Mouse (Mus musculus) B cell, adult 2 months (primary cell): ENCODE results near the gene Plpp6.
"Not testable (repeated sequence)": the region's sequence is repeated elsewhere in the genome, so short reads cannot be mapped to it uniquely, and the experiment has no call there.

Experiments used
- DNase-seq, 2 experiments: peaks; one replicate each; pipeline ENCODE4 v3.0.0; 2022

Gene Plpp6

DNA sequence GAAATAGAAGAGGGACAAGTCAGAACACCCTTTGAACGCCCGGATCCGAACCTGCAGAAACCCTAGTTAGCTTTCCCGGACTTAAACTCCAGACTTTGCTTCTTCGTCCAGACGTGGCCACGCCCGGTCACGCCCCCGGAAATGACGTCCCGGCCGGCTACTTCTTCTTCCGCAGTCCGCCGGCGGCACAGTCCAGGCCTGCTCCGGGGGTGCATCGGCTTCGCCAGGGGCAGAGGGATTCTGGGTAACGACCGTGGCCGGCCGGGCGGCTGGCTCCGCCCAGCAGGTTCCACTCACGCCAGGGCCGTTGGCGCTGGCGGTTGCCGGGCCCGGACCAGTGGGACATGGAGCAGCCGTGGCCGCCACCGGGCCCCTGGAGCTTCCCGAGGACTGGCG lies 26.4 kb downstream of the Plpp6 start, which contains the start of gene Cdc37l1:
Gene Cdc37l1 (plus strand): TSS at position 159 of the 396 bp plus-strand sequence.
- peak; percentile 99 for DNase-seq

DNA sequence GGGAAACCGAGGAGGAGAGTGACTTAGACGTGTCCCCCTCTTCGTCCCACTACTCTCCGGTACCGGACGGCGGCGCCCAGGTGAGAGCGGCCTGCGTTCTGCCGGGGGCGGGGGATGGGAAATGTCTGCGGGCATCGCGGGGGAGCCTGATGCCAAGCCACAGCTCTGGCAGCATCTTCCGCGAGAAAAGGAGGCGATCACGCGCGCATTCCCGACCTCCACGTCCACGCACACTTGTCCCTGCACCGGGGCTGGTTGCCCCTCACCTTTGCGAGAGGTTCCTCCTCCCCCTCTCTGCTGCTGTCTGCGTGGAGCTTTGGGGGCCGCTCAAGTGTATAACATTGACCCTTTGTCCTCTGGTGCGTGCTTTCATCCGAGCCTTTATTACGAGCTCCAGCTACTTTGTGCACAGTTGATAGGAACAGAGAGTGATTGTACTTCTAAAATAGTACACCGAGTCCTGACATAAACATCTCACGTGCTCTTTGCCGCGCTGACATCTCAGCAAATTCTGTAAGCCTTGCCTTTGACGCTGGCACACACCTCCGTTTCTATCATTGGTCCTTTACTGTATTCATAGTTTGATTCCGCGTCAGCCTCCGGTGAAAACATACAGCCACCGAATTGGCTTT lies 27.0 kb downstream of the Plpp6 start:
- no peak for DNase-seq

DNA sequence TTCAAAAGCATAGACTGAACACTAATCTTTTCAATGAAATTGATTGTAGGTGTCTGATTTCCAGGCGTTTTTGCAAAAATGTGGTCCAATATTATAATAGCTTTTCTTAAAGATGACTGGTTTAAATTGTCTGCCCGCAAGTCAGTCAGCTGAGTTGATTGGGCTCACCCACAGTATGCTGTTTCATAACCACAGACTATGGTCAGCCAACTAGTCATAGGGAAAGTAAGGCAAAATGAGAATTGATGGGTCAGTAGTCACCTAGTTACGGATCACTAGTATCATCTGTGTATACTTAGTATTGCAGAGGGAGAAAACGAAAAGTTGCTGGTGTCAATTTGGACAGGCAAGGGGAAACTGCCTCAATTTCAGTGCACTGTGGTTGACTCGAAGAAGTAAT lies 27.6 kb downstream of the Plpp6 start:
- DNase-seq = no peak

DNA sequence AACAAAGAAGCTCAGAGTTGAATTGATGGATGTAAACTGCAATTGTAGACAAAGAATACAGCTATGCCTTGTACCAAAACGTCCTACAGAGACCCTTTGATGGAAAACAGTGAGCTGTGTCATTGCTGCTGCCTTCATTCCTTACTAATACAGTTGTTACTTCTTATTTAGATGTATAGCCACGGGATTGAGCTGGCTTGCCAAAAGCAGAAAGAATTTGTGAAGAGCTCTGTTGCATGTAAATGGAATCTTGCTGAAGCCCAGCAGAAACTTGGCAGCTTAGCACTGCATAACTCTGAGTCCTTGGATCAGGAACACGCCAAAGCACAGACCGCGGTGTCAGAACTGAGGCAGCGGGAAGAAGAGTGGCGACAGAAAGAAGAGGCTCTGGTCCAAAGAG lies 31.1 kb downstream of the Plpp6 start:
- no peak for DNase-seq

DNA sequence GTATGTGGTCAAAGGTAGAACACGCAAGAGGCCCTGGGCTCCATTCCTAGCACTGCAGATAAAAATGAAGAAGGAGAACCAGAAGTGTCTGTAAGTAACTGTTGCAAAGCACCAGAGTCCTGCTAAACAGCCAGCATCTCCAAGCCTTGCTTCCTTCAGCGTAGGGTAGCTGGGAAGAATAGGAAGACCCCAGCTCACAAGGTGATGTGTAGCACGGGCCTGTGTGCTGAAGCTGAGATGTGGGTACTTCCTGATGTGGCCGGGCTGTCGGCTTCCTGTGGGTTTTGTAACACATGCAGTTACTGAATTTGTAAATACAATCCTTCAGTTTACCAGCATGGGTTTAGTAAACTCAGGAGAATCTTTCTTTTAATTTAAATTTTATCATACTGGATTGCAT lies 31.6 kb downstream of the Plpp6 start:
- no peak for DNase-seq

DNA sequence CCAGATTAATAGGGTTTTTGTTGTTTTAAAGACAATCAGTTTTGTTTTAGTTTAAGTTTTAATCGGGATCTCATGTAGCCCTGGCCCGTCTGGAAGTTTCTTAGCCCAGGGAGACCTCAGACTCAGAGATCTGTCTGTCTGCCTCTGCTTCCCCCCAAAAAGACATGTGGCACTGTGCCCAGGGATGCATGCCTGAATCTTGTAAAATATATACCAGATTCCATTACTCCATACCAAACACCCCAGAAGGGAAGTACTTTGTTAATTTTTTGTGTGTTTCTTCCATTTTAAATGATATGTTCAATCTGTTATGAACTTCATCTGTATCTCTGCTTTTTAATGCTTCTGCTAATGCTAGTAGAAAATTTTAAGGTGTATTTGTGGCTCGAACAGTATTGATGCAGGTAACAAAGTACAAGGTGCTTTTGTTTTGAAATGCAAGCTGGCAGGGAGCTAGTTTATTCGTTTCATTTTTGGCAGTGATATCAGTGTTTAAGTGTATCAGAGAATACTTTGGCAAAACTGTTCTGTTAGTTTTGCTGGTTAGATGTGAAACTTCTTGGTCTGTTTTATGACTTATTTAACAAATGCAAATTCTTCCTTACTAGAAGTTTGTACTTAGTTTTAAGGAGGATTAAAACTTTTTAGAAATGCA lies 34.4 kb downstream of the Plpp6 start:
- DNase-seq = no peak

DNA sequence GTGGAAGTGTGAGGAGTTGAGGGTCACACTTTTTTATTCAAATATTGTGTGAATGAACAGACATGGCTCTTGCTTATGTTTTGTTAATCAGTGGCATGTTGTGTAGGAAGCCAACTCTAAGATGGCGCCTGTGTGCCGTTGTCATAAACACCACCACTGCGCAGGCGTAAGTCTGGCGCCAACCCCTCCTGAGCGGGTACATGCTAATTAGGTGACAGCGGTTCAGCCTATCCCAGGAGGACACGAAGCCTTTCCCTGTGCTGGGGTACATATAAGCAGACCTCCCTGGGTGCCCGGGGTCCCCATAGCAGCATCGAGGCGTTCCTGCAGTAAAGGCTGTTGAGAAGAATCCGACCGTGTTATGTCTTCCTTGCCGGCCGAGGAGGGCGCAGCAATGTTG lies 36.6 kb downstream of the Plpp6 start:
- DNase-seq = not testable (repeated sequence)

DNA sequence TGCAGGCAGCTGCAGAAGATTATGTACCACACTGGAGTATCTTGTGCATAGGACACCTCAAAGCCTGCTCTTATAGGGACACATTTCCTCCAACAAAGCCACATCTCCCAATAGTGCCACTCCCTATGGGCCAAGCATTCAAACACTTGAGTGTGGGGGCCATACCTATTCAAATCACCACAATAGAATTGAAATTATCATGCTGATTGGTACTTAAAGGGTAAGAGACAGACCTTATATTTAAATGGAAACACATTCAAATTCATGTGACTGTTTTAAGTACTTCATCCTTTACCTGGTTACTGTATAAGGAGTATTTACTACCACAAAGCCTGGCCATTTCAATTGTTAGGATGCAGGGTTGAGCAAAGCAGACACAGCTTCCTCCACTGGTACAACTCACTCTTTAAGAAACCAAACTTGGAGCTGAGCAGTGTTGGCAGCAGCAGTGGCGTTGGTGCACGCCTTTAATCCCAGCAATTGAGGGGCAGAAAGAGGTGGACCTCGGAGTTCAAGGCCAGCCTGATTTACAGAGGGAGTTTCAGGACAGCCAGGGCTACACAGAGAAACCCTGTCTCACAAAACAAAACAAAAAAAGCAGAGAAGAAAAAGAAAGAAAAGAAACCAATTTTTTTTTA lies 44.4 kb downstream of the Plpp6 start:
- no peak for DNase-seq

DNA sequence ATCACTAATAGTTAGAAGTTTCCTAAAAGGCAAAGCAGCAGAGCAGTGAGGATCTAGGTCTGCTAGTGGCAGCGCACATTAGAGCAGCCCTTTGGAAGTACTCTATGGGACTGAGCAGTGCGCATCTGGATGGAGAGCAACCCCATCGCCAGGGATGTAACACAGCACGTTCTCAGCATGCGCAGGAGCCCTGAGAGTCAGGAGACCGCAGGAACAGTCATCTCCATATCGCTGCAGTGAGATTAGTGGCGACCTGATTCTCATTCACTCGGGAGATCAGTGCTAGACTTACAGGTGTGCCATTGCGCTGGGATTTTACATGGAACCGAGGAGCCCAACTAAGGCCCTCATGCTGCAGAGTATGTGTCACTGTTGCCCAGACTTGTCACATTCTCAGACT lies 45.3 kb downstream of the Plpp6 start:
- DNase-seq = no peak

DNA sequence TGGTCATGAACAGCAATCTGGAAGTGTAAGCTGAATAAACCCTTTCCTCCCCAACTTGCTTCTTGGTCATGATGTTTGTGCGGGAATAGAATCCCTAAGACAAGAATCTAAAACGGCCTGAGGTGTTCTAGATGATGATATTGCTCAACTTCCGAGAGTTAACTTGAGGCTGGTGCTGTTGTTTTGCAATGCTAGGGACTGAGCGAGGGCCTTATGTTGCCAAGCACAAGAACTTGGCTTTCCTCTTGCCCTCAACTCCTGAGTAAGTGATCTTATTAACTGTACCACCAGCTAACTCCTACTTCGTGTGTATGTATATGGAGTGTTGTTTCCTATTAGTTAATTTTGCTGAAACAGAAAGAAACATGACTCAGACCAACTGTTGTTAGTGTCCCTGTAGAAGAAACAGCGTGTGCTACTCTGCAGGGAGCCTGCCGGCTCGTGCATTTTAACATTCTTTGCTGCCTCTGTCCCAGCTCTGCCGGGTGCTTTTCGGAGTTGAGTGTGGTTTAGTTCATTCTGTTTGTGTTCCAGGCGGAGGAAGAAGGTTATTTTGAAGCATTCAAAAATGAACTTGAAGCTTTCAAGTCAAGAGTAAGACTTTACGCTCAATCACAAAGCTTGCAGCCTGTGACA lies 47.7 kb downstream of the Plpp6 start:
- DNase-seq = no peak

DNA sequence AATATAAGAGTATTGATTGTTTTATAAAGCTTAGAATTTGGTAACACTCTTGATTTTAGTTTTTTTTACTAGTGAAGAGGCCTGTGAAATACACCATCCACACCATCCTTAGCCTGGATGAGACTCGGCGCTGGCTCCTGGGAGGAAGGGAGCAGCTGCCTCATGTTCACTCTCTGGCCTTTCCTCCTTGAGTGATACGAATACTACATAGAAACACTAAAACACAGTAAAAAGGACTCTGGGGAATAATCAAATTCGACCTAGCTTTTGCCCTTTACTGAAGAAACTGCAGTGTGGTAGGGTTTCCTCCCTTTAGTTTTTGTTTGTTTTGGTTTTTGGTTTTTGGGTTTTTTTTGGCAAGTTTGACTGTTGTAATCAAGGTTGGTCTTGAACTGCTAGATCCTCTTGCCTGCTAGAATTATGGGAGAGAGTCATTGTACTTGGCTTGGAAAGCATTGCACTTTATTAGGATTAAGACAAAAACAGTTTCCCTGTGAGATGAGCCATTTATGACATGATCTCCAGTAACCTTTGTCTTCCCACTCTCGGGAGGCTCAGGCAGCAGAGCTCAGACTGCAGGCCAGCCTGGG lies 50.8 kb downstream of the Plpp6 start:
- DNase-seq = no peak

DNA sequence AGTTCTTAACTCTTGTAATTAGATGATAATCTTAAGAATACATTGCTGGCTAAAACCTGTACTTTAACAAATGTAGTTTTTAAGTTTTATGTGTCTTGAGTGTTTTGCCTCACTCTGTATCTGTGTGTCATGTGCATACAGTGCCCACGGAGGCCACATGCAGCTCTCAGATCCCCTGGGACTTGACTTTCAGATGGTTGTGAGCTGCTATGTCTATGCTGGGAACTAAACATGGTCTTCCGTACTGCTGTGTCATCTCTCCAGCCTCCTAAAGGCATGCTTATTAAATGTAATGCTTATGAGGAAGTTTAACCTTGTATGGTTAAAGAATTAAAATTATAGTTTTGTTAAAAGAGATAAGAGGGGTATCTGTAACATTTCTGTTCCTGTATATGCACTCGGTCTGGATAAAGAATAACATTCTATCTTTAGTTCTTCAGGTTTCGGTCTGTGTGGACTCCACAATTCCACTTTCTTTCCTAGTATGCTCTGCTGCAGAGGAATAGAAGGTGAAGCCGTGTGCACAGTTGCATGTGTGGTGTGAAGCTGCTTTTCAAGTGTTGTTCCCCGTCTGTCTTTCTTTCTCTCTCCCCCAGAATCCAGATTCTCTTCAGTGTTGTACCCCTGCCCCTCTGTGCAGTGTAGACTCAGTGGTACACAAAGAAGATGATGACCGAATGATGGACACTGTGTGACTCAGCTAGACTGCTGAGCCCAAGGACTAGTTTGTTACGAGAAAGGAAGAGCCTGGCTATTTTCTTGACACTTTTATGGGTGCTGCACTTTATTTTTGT lies 51.9 kb downstream of the Plpp6 start:
- no peak for DNase-seq

DNA sequence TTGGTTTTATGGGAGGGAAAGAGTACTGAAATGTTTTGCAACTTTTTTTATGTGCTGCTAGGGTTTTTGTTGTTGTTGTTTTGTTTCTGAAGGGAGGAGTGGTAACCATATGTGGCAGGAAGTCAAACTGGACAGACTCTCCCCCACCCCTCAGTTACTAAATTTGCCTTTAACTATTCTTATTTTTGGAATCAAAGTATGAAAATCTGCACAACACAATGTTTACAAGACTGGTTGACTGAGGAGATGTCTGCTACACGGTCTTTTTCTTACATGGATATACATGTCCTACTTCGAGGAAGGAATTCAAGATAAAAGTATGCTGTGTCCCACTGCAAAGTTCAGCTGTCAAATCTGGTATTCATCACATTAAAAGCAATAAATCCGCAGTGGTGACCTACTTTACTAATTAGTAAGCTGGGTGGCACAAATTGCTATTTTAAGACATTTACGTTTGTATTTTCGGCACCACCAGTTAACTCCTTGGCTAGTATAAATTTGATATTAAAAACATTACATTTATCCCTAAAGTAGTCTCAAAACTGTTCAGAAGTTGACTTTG lies 52.5 kb downstream of the Plpp6 start:
- DNase-seq = no peak
